Mouse (Mus musculus) cerebellum, adult 8-10 months (tissue): ENCODE results near the gene Tsacc.
"Not testable (repeated sequence)": the region's sequence is repeated elsewhere in the genome, so short reads cannot be mapped to it uniquely, and the experiment has no call there.

Experiments used
- DNase-seq: peaks from one replicate; pipeline ENCODE4 v3.0.0; 2022

Tsacc gene

DNA sequence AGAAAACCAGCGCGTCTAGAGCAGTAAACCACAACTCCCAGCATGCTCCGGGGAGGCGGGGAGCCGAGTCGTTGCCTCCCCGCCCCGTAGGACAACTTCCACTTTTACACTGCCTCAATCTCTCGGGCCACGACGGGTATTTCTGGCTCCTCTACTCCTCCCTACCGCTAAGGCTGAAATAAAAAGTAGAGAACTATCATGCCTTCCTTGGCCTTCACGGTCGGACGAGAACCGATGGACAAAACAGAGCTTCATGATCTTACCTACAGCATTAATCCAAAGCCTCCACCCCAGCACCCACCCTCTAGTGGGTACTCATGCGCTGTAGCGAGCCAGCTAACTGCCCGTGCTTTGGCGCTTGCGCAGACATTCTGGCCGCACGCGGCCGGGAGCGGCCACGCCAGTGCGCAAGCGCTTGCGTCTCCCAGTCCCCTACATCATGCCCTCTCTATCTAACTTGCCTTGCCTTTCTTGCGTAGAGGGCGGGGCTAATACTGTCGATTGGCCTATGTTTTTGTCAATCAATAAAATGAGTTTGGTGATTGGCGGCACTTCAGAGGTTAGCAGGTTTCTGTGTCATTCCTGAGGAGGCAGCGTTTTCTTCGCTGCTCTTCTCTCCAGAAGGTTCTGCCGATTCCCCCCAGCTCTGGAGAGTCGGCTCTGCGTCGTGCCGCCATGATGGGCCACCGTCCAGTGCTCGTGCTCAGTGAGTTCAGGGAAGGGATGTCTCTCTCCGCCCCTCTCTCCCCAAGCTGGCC, at the start of gene Tsacc, which contains the start of gene Cct3:
Tsacc (minus strand) TSS at position 439 of the 758 bp plus-strand sequence.
Cct3 (plus strand) TSS at position 556 of the 758 bp plus-strand sequence.
- DNase-seq, result peak; percentile 96

DNA sequence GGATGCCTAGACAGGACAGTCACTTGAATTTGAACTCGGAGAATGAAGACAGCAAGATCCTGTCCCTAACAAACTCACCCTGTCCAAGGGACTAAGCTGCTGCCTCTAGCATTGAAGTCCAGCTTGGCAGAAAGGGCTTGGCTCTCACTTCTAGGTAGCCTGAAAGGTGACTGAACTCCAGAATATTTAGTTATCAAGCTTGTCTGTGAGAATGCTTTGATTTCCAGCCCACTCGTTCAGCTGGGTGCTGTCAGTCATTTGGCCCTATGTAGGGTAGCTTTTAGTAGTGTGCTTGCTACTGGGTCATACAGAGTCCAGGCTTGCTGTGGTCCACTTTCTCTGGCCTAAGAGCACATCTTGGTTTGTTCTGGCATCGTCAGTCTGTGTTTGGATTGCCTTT, 42.2 kb upstream of the Tsacc start:
- no peak for DNase-seq

DNA sequence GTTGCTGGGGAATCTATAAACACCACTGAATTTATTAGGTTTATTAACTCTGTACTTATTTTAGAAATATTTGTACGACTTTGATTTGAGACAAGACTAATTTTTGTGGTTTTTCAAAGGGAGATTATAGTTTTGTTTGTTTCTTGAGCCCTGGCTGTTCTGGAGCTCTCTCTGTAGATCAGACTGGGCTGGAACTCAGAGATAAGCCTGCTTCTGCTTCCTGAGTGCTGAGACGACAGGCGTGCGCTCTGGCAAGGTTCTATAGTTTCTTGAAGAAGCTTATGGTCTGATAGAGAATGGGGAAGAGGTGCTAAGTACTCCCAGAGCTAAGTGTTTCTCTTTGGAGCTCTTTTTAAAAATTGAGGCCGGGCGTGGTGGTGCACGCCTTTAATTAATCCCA, 41.5 kb upstream of the Tsacc start:
- no peak for DNase-seq

DNA sequence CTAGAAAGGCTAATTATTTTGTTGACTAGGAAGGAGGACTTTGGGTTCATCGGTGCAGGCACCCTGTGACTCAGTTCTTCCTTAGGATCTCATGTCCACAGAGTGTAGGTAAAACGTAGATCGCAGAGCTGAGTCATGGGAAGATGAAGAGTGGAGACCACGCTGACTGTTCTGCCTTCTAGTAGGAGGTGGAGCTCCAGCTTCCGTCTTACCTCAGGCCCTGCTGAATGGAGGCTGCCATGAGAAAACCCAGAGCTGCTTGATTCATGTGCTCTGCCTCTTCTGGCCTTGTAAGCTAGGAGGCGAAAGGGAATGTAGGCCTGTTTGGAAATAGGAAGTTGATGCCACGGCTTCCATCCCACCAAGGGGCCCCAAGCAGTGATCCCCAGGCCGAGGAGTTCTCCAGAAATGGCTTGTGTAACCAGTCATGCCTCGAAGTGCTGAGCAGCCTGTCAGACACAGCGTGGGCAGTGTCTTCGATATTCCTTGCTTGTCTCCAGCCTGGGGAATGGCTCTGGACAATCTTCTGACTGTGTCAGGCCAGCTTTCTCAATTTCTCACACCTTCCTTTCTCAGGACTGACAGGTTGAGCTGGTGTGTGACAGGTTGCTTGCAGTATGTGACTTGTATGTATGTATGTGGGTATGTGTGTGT, 40.7 kb upstream of the Tsacc start:
- no peak for DNase-seq

DNA sequence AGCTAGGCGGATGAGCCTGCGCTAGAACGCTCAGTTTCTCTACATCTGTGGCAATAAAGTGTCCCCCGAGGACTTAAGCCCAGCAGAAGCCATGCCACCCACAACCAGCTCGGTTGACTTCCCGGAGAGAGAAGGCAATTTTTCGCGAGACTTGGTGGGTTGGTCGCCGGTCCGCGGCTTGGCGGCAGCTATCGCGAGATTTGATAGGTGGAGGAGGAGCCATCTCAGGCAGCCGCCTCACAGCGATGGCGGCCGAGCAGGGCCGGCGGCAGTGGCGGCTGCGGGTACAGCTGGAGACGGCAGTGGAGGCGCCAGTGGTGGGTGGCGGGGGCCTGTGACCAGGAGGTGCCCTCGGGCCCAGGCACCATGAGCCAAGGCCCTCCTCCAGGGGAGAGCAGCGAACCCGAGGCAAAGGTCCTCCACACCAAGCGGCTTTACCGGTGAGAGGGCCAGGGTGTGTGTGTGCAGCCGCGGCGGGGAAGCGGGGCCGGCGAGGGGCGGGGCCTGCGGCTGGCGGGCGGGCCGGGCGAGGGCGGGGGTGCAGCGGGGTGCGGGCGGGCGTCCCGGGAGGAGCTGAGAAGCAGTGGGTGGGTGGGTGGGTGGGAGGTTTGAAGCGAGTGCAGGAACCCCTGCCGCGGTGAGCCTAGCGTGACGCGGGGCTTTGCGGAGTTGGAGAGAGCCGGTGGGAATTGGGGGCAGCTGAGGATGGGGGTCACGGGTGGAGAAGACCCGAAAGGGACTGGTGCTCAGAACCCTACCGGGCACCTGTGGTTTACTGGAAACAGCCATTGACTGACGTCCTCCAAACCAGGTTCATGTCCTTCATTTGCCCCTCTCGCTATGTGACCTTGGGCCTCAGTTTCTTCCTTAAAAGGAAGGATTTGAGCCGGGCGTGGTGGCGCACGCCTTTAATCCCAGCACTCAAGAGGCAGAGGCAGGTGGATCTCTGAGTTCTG, 39.5 kb upstream of the Tsacc start, which contains the start of the genes Tmem79 and Smg5:
Tmem79 (minus strand) TSS at position 91 of the 956 bp plus-strand sequence.
Smg5 (plus strand) TSS at position 203 of the 956 bp plus-strand sequence.
- DNase-seq, result peak; percentile 97

DNA sequence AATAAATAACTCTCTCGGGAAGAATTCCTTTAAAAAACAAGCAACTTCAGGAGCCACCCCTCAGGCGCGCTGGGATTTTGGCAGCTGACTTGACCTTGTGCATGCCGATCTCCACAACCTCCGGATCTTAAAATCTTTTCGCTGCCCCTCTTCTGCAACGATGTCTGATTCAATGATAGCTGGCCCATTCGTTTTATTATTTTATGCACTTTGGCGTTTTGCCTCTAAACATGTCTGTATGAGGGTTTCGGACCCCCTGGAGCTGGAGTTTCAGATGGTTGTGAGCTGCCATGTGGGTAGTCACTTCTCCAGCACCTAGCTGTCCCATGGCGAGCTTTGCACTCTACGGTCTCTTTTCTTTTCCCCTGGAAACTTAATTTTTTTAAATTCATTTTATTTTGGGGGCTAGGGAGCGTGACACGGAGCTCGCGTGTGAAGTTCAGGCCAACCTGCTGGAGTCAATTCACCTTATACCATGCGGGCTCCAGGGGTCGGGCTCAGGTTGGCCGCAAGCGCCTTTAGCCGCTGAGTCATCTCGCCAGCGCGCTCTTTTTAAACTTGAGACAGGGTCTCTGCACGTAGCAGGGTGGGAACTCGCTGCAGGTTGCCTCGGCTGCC, 38.7 kb upstream of the Tsacc start:
- DNase-seq, result no peak

DNA sequence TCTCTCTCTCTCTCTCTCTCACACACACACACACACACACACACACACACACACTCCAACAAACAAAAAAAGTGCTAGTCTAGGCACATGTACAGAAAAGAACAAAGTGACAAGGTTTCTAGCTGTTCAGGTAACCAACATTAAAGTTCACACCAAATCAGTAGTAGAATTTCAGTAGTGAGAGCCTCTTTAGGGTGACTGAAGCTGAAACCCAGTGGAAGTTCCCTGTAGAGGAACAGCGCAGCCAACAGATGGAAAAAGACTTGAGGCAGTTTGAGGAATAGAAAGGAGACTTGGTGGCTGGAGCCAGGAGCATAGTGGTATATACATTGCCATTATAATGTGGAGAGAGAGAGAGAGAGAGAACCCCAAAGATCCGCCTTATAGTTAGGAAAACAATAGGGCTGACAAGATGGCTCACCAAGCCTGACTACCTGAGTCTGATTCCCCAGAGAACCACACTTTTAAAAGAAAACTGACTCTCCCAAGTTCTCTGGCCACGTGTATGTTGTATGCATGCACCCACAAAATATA, 38.2 kb upstream of the Tsacc start:
- DNase-seq, result no peak

DNA sequence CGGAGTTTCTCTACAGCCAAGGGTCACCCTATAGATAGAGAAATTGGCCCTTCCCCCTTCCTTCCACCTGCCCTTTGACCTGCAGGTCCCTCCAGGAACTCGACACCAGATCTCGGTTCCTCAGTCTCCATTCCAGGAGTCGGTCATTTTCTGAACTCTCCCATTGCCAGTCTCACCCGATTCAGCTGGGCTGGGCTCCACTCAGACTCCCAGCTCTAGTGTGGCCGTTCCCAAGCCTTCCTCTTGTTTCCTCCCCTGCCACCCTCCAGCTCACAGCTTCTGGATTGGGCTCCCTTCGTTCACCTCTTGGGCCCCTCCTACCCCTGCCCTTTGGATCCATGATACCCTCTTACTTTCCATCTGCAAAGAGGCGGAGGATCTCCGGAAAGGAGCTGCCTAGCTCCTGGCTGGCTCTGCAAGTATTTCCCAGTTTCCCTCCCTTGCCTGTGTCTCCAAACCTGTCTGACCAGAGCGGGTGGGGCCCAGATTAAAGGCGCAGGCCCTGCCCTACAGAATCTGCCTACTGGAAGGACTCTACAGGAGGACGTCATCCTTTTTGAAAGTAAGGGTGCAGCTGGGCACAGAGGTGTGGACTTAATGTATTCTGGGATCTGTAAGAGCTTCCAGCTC, 37.3 kb upstream of the Tsacc start:
- no peak for DNase-seq

DNA sequence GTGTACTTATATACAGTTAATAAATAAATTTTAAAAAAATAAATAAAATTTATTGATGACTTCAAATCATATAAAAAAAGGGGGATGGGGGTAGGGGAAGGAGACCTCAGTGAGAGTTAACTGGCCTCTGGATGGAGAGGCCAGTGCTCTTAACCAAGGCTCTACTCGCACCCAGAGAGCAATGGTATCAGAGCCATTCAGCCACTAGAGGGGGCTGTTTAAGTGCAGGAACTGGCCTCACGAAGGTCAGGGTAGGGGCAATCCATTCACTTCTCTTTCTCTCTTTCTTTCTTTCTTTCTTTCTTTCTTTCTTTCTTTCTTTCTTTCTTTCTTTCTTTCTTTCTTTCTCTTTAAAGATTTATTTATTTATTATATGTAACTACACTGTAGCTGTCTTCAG, 34.5 kb upstream of the Tsacc start:
- DNase-seq, result peak; percentile 41

DNA sequence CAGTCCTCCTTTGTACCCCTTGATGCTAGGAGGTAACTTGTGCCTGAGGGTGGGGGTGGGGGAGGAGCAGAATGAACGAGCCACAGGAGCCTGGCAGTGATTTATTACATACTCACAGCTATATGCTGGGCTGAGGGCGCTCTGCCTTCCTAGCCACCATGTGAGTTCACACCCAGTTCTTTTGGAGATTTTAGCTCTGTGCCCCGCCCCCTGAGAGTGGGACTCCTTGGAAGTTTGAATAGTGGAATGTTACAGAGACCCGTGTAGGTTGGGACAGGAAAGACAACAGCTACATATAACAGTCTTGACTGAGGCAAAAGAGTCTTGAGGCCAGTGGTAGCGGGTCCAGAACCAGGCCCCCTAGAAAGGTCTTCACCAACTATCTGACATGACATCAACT, 32.2 kb upstream of the Tsacc start:
- DNase-seq, result no peak

DNA sequence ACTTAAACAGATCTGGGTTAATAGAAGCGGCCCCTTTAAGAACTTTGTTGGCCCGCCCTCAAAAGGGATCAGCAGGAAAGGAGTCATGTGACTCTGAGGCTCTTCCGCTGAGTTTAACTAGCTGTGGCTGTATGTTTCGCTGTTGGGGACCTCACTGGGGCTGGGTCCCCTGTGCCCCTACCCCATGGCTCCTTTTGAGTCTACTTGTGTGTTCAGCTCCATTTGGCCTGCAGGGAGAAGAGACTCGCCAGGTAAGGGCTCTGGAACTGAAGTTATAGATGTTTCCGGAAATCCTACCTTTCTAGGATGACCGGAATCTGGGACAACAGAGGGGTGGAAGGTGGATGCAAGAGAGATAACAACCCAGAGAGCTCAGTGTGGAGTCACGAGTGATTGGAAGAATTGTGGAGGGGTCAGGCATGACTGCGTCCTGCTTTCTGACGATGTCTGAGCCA, 28.2 kb upstream of the Tsacc start, which contains the start of gene Glmp:
Glmp (plus strand) TSS at position 73 of the 455 bp plus-strand sequence.
- DNase-seq, result peak; percentile 61

DNA sequence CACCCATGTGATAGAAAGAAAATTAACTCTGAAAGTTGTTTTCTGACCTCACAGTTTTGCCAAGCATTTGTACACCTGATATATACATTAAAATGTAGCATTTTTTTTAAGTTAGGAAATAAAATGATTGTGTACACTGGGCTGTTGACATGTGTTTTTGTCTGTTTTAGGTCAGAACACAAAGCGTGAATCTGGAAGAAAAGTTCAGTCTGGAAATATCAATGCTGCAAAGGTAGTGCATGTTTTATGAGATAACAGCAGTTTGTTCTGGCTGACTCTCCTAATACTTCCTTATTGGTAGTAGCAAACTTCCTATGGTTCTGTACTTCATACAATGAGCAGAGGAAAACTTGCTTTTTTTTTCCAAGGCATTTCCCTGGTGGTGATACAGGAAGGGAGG, 2.4 kb upstream of the Tsacc start:
- no peak for DNase-seq

DNA sequence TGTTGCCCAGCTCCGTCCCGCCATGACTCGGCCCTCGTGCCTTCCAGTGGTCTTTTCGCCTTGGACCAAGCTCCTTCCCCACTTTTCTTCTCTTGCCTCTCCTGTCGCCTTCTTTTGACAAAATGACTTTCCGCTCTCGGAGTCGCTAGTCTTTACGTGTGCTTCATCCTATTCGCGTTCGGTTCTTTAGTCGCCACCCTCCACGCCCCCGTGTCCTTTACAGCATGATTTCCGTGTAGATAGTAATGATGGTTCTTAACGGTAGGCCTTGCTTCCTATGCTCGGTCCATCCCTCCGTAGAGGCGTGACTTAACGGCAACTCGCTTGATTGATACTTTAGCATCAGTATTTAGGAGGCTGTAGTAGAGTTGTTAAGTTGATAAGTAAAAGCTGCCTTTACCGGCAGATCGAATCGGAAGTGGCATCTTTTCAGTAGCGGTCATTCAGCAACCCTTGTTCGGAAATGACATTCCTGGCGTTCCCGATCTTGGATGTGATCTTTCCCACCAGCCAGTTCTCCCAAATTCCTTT, 587 bp upstream of the Tsacc start:
- DNase-seq, result no peak

DNA sequence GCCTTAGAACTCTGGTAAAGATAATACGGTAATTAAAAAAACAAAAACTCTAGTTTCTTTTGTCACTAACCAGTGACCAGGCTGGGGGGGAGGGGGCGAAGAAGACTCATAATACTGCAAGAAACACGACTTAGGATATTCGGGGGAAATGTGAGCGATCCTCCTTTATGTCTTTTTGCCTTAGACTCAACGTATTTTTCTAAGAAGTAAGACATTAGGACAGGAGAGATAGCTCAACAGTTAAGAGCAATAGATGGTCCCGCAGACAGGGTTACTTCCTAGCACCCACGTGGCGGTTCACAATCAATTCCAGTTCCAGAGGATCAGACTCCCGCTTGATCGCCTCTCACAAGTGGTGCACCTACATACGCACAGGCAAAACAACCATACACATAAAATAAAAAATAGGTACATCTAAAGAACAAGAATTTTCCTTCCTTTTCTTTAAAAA, 664 bp downstream of the Tsacc start:
- no peak for DNase-seq

DNA sequence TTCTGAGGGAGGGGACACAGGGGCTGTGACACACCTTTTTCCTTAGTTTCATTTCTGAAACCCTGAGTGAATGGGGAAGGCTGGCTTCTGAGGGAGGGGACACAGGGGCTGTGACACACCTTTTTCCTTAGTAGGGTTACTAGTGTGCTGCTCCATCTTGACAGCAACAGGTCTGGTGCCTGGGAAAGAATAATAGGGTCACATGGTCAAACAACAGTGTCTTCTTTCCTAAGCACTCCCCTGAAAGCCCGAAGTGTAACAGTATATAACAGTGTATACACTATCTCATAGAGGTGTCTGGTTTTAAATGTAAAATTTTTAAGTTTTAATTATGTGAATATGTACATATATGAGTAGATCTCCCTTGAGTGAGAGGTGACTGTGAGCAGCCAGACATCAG, 1.5 kb downstream of the Tsacc start:
- DNase-seq, result not testable (repeated sequence)

DNA sequence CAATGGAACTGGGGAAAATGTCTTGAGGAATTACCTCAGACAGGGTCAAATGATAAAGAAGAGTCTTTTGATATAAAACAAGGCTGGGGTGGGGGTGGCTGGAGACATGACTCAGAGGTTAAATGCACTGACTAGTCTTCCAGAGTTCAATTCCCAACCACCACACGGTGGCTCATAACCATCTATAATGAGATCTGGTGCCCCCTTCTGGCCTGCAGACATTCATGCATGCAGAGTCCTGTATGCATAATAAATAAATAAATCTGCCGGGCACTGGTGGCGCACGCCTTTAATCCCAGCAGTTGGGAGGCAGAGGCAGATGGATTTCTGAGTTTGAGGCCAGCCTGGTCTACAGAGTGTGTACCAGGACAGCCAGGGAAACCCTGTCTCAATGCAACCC, 4.8 kb downstream of the Tsacc start:
- DNase-seq, result no peak

DNA sequence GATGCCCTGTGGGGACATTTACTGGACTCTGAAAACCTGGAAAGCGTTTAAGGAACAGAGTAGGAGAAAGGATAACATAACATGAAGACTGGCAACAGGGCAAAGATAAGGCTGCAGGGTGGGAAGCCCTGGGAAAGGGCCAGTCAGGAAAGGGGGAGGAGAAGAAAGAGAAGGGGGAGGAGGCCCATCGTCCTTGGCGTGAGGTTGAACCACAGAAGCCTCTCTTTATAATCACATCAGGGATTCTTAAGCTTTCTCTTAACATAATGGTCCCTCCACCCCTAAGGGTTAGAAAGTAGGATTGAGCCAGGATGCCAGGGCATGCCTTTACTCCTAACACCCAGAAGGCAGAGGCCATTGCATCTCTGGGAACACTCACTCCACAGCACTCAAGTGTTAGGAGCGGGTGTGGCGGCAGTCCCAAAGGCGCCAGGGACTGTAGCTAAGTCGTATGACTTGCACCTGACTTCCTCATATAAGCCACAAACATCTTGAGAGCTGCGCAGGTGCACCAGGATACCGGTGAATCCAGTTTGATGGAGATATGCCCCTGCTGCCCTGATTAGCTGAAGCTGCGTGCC, 8.6 kb downstream of the Tsacc start:
- not testable (repeated sequence) for DNase-seq

DNA sequence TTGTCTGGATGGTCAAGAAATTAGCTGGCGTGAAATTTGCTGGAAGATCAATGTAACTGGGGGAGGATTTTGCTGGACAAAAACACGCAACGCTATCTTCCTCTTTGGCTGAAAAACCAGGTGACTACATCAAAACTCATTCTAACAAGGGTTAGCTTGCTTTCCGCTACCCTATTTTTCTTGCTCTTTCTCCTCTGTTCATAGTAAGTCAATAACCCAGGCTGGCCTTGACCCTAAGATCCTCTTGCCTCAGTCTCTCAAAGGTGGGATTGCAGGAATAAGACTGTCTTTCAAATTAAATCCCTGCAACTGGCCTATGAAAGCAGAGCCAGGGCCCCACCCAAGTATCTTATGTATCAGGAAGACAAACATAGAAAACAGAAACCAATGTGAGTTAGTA, 9.7 kb downstream of the Tsacc start, which contains the start of gene Gm38392:
Gm38392 (minus strand) TSS at position 101 of the 400 bp plus-strand sequence.
- DNase-seq, result no peak

DNA sequence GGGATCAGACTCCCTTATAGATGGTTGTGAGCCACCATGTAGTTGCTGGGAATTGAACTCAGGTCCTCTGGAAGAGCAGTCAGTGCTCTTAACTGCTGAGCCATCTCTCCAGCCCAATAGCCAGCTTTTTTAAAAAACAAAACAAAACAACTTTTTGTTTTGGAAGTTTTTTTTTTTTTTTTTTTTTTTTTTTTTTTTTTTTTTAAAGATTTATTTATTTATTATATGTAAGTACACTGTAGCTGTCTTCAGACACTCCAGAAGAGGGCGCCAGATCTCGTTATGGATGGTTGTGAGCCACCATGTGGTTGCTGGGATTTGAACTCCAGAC, 11.3 kb downstream of the Tsacc start:
- DNase-seq, result not testable (repeated sequence)

DNA sequence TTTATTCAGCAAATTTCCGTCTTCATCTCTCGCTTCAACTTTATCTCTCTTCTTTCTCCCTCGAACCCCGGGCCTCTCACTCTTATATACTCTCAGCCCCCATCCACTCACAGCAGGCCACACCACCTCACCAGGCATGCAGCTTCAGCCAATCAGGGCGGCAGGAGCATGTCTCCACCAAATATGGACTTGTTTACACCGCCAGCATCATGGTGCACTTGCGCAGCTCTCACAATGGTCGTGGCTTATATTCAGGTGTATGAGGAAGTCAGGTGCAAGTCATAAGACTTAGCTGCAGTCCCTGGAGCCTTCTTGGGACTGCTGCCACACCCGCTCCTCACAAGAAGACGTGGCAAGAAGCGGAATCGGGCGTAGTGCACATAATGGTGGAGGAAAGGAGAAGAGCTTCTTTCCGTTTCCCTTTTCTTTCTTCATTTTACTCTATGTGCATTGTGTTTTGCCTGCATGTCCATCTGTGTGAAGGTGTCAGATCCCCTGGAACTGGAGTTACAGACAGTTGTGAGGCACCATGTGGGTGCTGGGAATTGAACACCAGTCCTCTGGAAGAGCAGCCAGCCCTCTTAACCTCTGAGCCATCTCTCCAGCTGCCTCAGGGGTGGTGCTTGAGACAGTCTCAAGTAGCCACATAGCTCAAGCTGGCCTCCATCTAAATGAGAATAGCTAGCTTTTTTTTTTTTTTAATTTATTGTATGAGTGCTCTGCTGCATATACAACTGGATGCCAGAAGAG, 11.8 kb downstream of the Tsacc start:
- DNase-seq, result not testable (repeated sequence)
